ENCODE assay signal across 9 mouse cellular contexts in genomic region chr1:58503134-58503533, GRCm38 (mm10). TPM values are rescaled to one million over a fixed set of nuclear protein-coding genes. Genes with fewer than 3 reads are reported as not detected.
DNase-seq lines count a peak whose midpoint lies in the region; ATAC-seq and TF ChIP-seq lines count a peak whose summit lies in the region.
"Had no signal": no experiment of that assay in that cellular context is flagged by ENCODE, and none has a peak within 500 bp of the region (broad histone marks: within the 10 kb centered on the region; RNA-seq: fewer than 3 reads in every experiment).

No protein-coding gene starts in this region.

- no peak overlapping the region for H3K27ac ChIP-seq in kidney, embryonic 14.5 days (ENCODE audit: low read depth, low read length)
- no peak overlapping the region for H3K27ac ChIP-seq in cortical plate, adult 2 months (ENCODE audit: insufficient read depth, low read length)
- no peak overlapping the region for H3K27ac ChIP-seq in limb, embryonic 10.5 days
- no peak overlapping the region for H3K27ac ChIP-seq in midbrain, embryonic 15.5 days

- TF ChIP-seq CTCF in cortical plate, adult 2 months (IDR thresholded peaks at IDR 0.05; ENCODE audit: extremely low read depth, insufficient read depth, low read length): no peak

- H3K9me3 ChIP-seq in kidney, embryonic 14.5 days (ENCODE audit: control insufficient read depth, low read length): peaks cover 24% of the 10 kb centered on the region
- peaks cover 9% of the 10 kb centered on the region for H3K9me3 ChIP-seq in limb, embryonic 10.5 days (replicated peaks)
- H3K9me3 ChIP-seq in midbrain, embryonic 15.5 days: peaks cover 6% of the 10 kb centered on the region; the same call in 1 of the 2 replicates

- H3K36me3 ChIP-seq in kidney, embryonic 14.5 days (ENCODE audit: control insufficient read depth, insufficient read depth, low read length): peaks cover 18% of the 10 kb centered on the region
- H3K36me3 ChIP-seq in limb, embryonic 10.5 days: peaks cover 51% of the 10 kb centered on the region
- H3K36me3 ChIP-seq in midbrain, embryonic 15.5 days (replicated peaks): peaks cover 9% of the 10 kb centered on the region

- no peak overlapping the region for H3K4me3 ChIP-seq in kidney, embryonic 14.5 days (ENCODE audit: low read length)
- H3K4me3 ChIP-seq in cortical plate, adult 2 months (ENCODE audit: insufficient read depth, low read length): peak overlapping the region; percentile 82; the same call in 1 of the 2 replicates
- H3K4me3 ChIP-seq in limb, embryonic 10.5 days: peak overlapping the region; percentile 99
- peak overlapping the region; percentile 84; the same call in 1 of the 2 replicates for H3K4me3 ChIP-seq in midbrain, embryonic 15.5 days

- peaks cover 11% of the 10 kb centered on the region; the same call in 1 of the 2 replicates for H3K4me1 ChIP-seq in kidney, embryonic 14.5 days (ENCODE audit: control insufficient read depth, insufficient read depth, low read length)
- H3K4me1 ChIP-seq in cortical plate, adult 2 months (ENCODE audit: control insufficient read depth, insufficient read depth, low read length): no peaks in the 10 kb centered on the region; the same call in 1 of the 2 replicates
- H3K4me1 ChIP-seq in limb, embryonic 10.5 days: peaks cover 11% of the 10 kb centered on the region
- H3K4me1 ChIP-seq in midbrain, embryonic 15.5 days: peaks cover 21% of the 10 kb centered on the region

- no peak overlapping the region for H3K9ac ChIP-seq in kidney, embryonic 14.5 days (ENCODE audit: low read depth, low read length)
- no peak overlapping the region for H3K9ac ChIP-seq in midbrain, embryonic 15.5 days

- no peak for ATAC-seq in kidney, embryonic 14.5 days (ENCODE audit: low FRiP score, low TSS enrichment)
- no peak for ATAC-seq in midbrain, embryonic 15.5 days (replicated peaks)

- DNase-seq in kidney, adult 18-20 months: no peak
- no peak for DNase-seq in limb, embryonic 10.5 days (ENCODE audit: low spot score)
- DNase-seq in cerebellum, postnatal 10 days: no peak
- DNase-seq in thymus, postnatal 14 days: no peak
- no peak for DNase-seq in thymus, postnatal 25 days
- DNase-seq: cerebellum, adult 2 months had no signal

- peak overlapping the region; percentile 52; the same call in 1 of the 2 replicates for H3K4me2 ChIP-seq in kidney, embryonic 14.5 days (replicated peaks; ENCODE audit: low read depth, low read length)
- H3K4me2 ChIP-seq in midbrain, embryonic 15.5 days: peak overlapping the region; percentile 67

- no peak for TF ChIP-seq POLR2A in cortical plate, adult 2 months (IDR thresholded peaks at IDR 0.05; ENCODE audit: extremely low read depth, insufficient read depth, low read length)

- no peaks in the 10 kb centered on the region for H3K27me3 ChIP-seq in kidney, embryonic 14.5 days (ENCODE audit: control insufficient read depth, insufficient read depth, low read length)
- H3K27me3 ChIP-seq in limb, embryonic 10.5 days (ENCODE audit: low read depth, poor library complexity, severe bottlenecking): no peaks in the 10 kb centered on the region
- H3K27me3 ChIP-seq in midbrain, embryonic 15.5 days (replicated peaks): no peaks in the 10 kb centered on the region

RNA-seq across cellular contexts. Expression of gene Orc2, which starts 1.8 kb away (rescaled TPM):
- 26.4 and 36.6 TPM in 2 replicates for polyA plus RNA-seq in kidney, embryonic 14.5 days (2014; fragmentation: Nextera tagmentation; extraction: Ambion mirVana)
- 23.7 and 26.0 TPM in 2 replicates for polyA plus RNA-seq in cortical plate, adult 2 months (2012; rRNA removed)
- polyA plus RNA-seq in limb, embryonic 10.5 days (2016; fragmentation: Nextera tagmentation; extraction: Ambion mirVana): 50.1 and 55.6 TPM in 2 replicates
- 21.3 and 22.1 TPM in 2 replicates for polyA plus RNA-seq in midbrain, embryonic 15.5 days (2015; fragmentation: Nextera tagmentation; extraction: Ambion mirVana)

RNA-seq across cellular contexts. Expression of gene Ppil3, which starts 57.8 kb away (rescaled TPM):
- 56.1 and 74.5 TPM in 2 replicates for polyA plus RNA-seq in kidney, embryonic 14.5 days (2014; fragmentation: Nextera tagmentation; extraction: Ambion mirVana)
- polyA plus RNA-seq in cortical plate, adult 2 months (2012; rRNA removed): 28.3 and 30.3 TPM in 2 replicates
- 61.5 and 64.8 TPM in 2 replicates for polyA plus RNA-seq in limb, embryonic 10.5 days (2016; fragmentation: Nextera tagmentation; extraction: Ambion mirVana)
- polyA plus RNA-seq in midbrain, embryonic 15.5 days (2015; fragmentation: Nextera tagmentation; extraction: Ambion mirVana): 46.6 and 51.0 TPM in 2 replicates

RNA-seq across cellular contexts. Expression of gene Nif3l1, which starts 58.2 kb away (rescaled TPM):
- polyA plus RNA-seq in kidney, embryonic 14.5 days (2014; fragmentation: Nextera tagmentation; extraction: Ambion mirVana): 57.2 and 57.3 TPM in 2 replicates
- polyA plus RNA-seq in cortical plate, adult 2 months (2012; rRNA removed): 19.7 and 22.4 TPM in 2 replicates
- 77.7 and 86.3 TPM in 2 replicates for polyA plus RNA-seq in limb, embryonic 10.5 days (2016; fragmentation: Nextera tagmentation; extraction: Ambion mirVana)
- polyA plus RNA-seq in midbrain, embryonic 15.5 days (2015; fragmentation: Nextera tagmentation; extraction: Ambion mirVana): 57.6 and 59.5 TPM in 2 replicates
